Mouse (Mus musculus) erythroblast, embryonic 14.5 days (primary cell): Measurements from ENCODE around the gene Soga1.

Experiments used
- GATA1 ChIP-seq: IDR thresholded peaks from 2 replicates; pipeline ENCODE4 v1.6.1; 2012; ENCODE audit warnings: low read length, inconsistent platforms, mixed read lengths
- TAL1 ChIP-seq: IDR thresholded peaks from 3 replicates; pipeline ENCODE4 v1.6.1; 2012; ENCODE audit warnings: low read length, inconsistent platforms, mixed read lengths

- TF ChIP-seq TAL1, result no peak
- TF ChIP-seq GATA1, result no peak
Observed at GRCm38 (mm10) chr2:157078059-157078792, 828 bp downstream of the Soga1 start.
